Mouse (Mus musculus) spleen, adult 2 months (tissue): Measurements from ENCODE around the gene Efna4. TPM values are rescaled to one million over a fixed set of nuclear protein-coding genes. Genes with fewer than 3 reads are reported as not detected.

ENCODE experiments used
- DNase-seq, 2 experiments: peaks; one replicate each; pipeline versions ENCODE4 v3.0.0 to v3.0.0-alpha.2; 2012 to 2021; ENCODE audit warnings: low spot score in 2 of 2, low read depth in 1 of 2
- H3K27ac ChIP-seq: fragments of 200-500 bp; 2 replicates; pipeline ENCODE4 v1.5.1; 2012; ENCODE audit warnings: low read length, inconsistent platforms; ENCODE audit not compliant: insufficient read depth
- H3K27me3 ChIP-seq: fragments of 200-500 bp; 2 replicates; pipeline ENCODE4 v1.6.1; 2012; ENCODE audit warnings: mild to moderate bottlenecking, moderate library complexity, low read length, inconsistent platforms; ENCODE audit not compliant: control insufficient read depth, insufficient read depth
- H3K36me3 ChIP-seq: fragments of 200-500 bp; 2 replicates; pipeline ENCODE4 v1.6.1; 2012; ENCODE audit warnings: mild to moderate bottlenecking, low read length, inconsistent platforms; ENCODE audit not compliant: control insufficient read depth, insufficient read depth
- H3K4me1 ChIP-seq: fragments of 200-500 bp; 2 replicates; pipeline ENCODE4 v1.6.1; 2011; ENCODE audit warnings: inconsistent platforms; ENCODE audit not compliant: control insufficient read depth, insufficient read depth, insufficient read length
- H3K4me3 ChIP-seq: fragments of 200-500 bp; 2 replicates; pipeline ENCODE4 v1.5.1; 2011; ENCODE audit warnings: mild to moderate bottlenecking, inconsistent platforms; ENCODE audit not compliant: insufficient read depth, insufficient read length; ENCODE audit errors: extremely low read depth
- CTCF ChIP-seq: fragments of 200-500 bp; IDR thresholded peaks from 2 replicates; pipeline ENCODE4 v1.5.1; 2011; ENCODE audit warnings: mild to moderate bottlenecking, inconsistent platforms; ENCODE audit not compliant: insufficient read depth, insufficient read length, insufficient replicate concordance; ENCODE audit errors: extremely low read depth
- POLR2A ChIP-seq: fragments of 200-500 bp; IDR thresholded peaks from 2 replicates; pipeline ENCODE4 v1.6.1; 2011; ENCODE audit warnings: low read depth, low read length, inconsistent platforms
- WGBS: fragments of 180-500 bp; shearing (Covaris S2); methylation state at CpG from one replicate; pipeline ENCODE4 v1.1.7; 2018; 5-methylcytosine and 5-hydroxymethylcytosine counted together
- polyA plus RNA-seq: library from polyadenylated mRNA; depleted of rRNA; stranded (reverse); fragments of >200 nt; gene quantifications from 2 replicates; pipeline ENCODE4 v1.2.3, GENCODE M21; 2012

Gene Efna4
- polyA plus RNA-seq, 1 experiment, result 0.62 TPM

DNA sequence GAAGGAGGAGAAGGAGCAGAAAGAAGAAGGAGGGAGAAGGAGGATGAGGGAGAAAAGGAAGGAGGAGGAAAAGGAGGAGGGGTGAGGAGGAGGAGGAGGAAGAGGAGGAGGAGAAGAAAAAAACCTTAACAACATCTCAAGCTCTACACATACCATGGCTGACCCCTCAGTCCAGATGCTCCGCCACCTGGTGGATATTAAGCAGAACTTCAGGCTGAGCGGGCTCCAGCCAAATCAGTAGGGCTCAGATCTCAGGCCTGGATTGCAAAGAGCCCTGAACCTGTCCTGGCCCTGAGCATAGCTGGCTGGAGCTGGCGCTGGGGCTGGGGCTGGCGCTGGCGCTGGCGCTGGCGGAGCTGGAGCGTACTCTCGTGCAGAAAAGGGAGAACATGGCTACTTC lies 29.7 kb downstream of the Efna4 start:
- H3K36me3 ChIP-seq, result no peaks in the 10 kb centered on the region
- 10% methylated on average over 9 of the region's 9 CpGs for WGBS
- no peak overlapping the region for H3K4me3 ChIP-seq
- DNase-seq, result peak in 1 of 2 experiments; percentile 64
- no peaks in the 10 kb centered on the region for H3K4me1 ChIP-seq
- H3K27ac ChIP-seq, result no peak overlapping the region
- TF ChIP-seq POLR2A, result no peak
- peak; percentile 75; the same call in 1 of the 2 replicates for TF ChIP-seq CTCF
- no peaks in the 10 kb centered on the region for H3K27me3 ChIP-seq

DNA sequence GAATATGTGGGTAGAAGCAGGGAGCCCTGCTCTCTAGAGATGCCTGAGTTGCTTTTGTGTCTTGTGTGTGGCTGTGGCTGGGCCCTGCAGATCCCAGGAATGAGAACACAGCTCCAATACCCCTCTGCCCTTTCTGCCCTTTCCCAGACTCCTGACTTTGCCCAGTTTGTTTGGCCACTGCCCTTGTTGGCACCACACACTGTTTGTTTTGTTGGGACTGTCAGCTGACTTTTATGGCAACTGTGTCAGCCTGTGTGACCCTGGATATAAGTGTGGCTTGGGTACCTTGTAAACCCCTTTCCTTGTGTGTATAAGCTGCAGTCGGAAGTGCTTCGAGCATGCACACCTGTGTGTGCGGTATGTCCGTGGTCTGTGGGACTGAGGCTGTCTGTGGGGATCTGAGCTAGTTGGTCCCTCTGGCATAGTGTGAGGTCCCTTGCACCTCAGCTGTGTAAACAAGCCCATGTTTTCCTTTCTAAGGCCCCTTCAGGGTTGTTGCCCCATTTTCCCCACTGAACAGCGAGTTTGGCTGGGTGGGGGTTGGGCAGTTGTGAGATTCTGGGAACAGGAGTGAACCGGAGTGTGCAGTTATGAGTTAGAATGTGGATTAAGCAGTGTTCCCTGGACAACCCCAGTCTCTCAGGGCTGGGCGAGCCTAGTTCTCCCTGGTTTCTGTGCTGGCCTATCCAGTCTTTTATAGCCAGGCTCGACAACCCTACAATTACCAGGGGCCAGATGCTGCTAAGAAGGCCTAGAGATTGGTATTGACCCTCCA lies 32.1 kb downstream of the Efna4 start:
- DNase-seq, result no peak
- Histone ChIP-seq H3K4me1 (no peaks in the 10 kb centered on the region), H3K27me3 (no peaks in the 10 kb centered on the region), H3K27ac (no peak overlapping the region), H3K4me3 (no peak overlapping the region), H3K36me3 (no peaks in the 10 kb centered on the region)
- 88% methylated on average over 8 of the region's 8 CpGs for WGBS
- no peak for TF ChIP-seq CTCF

DNA sequence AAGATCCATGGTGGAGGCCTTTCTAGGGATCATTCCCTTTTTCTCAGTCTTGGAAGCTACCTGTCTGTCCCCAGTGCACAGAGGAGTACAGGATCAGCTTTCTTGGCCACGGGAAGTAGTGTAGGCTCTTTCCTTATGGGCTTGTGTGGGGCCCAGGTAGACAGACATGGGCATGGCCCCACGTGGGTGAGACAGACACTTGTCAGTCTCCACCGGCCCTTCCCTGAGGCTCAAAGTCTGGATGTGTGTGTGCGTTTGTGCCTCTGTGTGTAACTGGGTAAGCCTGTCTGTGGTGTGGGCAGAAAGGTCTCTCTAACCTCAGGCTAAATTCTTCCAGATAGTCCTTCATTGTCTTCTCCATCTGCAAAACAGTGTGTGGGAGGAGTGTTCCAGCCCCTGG lies 32.7 kb downstream of the Efna4 start:
- WGBS, result 84% methylated on average over 4 of the region's 4 CpGs
- Histone ChIP-seq H3K27ac (no peak overlapping the region), H3K4me3 (no peak overlapping the region), H3K4me1 (no peaks in the 10 kb centered on the region), H3K36me3 (no peaks in the 10 kb centered on the region), H3K27me3 (no peaks in the 10 kb centered on the region)
- no peak for DNase-seq
- TF ChIP-seq POLR2A (no peak), CTCF (no peak)

GRCm38 (mm10) chr3:89304440-89304839 lies 33.4 kb downstream of the Efna4 start:
- Histone ChIP-seq H3K27me3 (no peaks in the 10 kb centered on the region), H3K27ac (no peak overlapping the region), H3K4me3 (no peak overlapping the region), H3K36me3 (no peaks in the 10 kb centered on the region), H3K4me1 (peaks cover 1% of the 10 kb centered on the region; the same call in 1 of the 2 replicates)
- WGBS, result 83% methylated on average over 6 of the region's 6 CpGs
- DNase-seq, result no peak
- TF ChIP-seq CTCF, result no peak
- no peak for TF ChIP-seq POLR2A

DNA sequence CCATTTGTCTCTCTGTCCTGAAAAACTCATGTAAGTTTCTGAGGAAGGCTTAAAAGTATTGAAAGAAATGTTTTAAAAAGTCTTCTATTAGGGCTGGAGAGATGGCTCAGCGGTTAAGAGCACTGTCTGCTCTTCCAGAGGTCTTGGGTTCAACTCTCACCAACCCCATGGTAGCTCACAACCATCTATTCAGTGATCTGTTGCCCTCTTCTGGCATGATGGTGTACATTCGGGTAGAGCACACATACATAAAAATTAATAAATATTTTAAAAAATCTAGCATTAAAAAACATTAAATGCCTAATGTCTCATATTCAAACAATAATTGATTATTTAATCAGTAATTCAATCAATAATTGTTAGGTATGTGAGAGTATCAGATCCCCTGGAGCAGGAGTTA lies 37.3 kb downstream of the Efna4 start:
- WGBS, result 79% methylated on average over 2 of the region's 2 CpGs
- Histone ChIP-seq H3K4me3 (no peak overlapping the region), H3K36me3 (no peaks in the 10 kb centered on the region), H3K27ac (no peak overlapping the region), H3K4me1 (peaks cover 18% of the 10 kb centered on the region), H3K27me3 (no peaks in the 10 kb centered on the region)
- TF ChIP-seq POLR2A (no peak), CTCF (no peak)
- DNase-seq, result no peak

DNA sequence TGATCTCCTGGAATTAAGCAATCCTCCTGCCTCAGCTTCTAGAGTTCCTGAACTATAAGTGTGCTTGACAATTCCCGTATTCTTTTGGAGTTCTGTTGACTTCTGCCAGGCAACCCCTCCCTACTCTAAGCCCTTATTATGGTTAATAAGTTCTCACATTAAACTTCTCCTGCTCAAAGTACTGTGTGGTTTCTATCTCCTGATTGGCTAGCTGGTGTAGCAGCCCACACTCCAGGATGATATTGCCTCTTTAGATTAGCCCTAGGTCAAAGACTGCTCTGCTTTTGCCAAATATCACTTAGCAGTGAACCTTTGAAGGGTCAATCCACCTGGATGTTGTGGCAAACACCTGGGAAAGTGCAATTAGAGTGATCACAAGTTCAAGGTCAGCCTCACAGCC lies 37.8 kb downstream of the Efna4 start:
- Histone ChIP-seq H3K27me3 (no peaks in the 10 kb centered on the region), H3K4me1 (peaks cover 22% of the 10 kb centered on the region), H3K4me3 (no peak overlapping the region), H3K27ac (no peak overlapping the region), H3K36me3 (no peaks in the 10 kb centered on the region)
- WGBS, result 41% methylated on average over 1 of the region's 1 CpGs
- DNase-seq, result no peak
- no peak for TF ChIP-seq CTCF
- no peak for TF ChIP-seq POLR2A

DNA sequence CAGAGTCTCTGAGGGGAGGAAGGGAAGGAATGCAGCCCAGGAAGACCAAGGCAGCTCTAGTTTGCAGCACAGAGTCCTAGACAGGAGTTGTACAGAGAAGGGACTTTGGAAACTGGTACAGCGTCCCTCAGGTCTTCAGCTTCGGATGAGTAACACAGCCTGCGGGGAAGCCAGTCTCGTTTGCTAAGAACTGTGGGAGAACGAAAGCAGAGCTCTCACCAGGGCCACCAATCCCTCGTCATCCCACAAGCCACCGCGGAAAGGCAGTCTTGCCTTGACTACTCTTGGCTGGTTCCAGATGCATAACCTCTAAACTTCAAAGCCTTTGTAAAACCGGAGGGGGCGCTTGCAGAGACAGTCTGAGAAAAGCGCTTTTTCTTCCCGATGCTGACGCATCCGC lies 38.3 kb downstream of the Efna4 start:
- no peaks in the 10 kb centered on the region for H3K27me3 ChIP-seq
- no peak for DNase-seq
- H3K36me3 ChIP-seq, result no peaks in the 10 kb centered on the region
- 5% methylated on average over 14 of the region's 14 CpGs for WGBS
- H3K27ac ChIP-seq, result no peak overlapping the region
- peak overlapping the region; percentile 22; the same call in 1 of the 2 replicates for H3K4me3 ChIP-seq
- no peak for TF ChIP-seq CTCF
- TF ChIP-seq POLR2A, result no peak
- H3K4me1 ChIP-seq, result peaks cover 22% of the 10 kb centered on the region
